Mouse (Mus musculus) stomach, postnatal 0 days (tissue): ENCODE results near the gene Prkce. TPM values are rescaled to one million over a fixed set of nuclear protein-coding genes. Genes with fewer than 3 reads are reported as not detected.

ENCODE experiments used
- ATAC-seq: fragments of 200-750 bp; cut with Nextera tagmentation; 2 replicates; pipeline ENCODE4 v1.8.0; 2017; ENCODE audit not compliant: low FRiP score, low TSS enrichment
- DNase-seq: peaks from one replicate; pipeline ENCODE4 v3.0.0-alpha.2; 2016; ENCODE audit warnings: low spot score
- H3K27ac ChIP-seq: fragments of 300-500 bp; sonication (generic); replicated peaks from 2 replicates; pipeline ENCODE4 v1.5.1; 2014; ENCODE audit warnings: mild to moderate bottlenecking, control low read depth
- H3K27me3 ChIP-seq: fragments of 300-500 bp; sonication (generic); 2 replicates; pipeline ENCODE4 v1.6.1; 2014; ENCODE audit warnings: low read length; ENCODE audit not compliant: control insufficient read depth, insufficient read depth
- H3K36me3 ChIP-seq: fragments of 300-500 bp; sonication (generic); 2 replicates; pipeline ENCODE4 v1.6.1; 2014; ENCODE audit warnings: low read length, mixed read lengths; ENCODE audit not compliant: control insufficient read depth, insufficient read depth
- H3K4me1 ChIP-seq: fragments of 300-500 bp; sonication (generic); replicated peaks from 2 replicates; pipeline ENCODE4 v1.6.1; 2014; ENCODE audit warnings: antibody characterized with exemption; ENCODE audit not compliant: control insufficient read depth, insufficient read depth
- H3K4me2 ChIP-seq: fragments of 300-500 bp; sonication (generic); replicated peaks from 2 replicates; pipeline ENCODE4 v1.6.1; 2014; ENCODE audit warnings: low read depth, mild to moderate bottlenecking, control low read depth, moderate library complexity
- H3K4me3 ChIP-seq: fragments of 300-500 bp; sonication (generic); 2 replicates; pipeline ENCODE4 v1.5.1; 2014; ENCODE audit warnings: low read depth, low read length, control low read depth
- H3K9ac ChIP-seq: fragments of 300-500 bp; sonication (generic); 2 replicates; pipeline ENCODE4 v1.6.1; 2014; ENCODE audit warnings: mild to moderate bottlenecking, low read length, control low read depth, mixed read lengths
- H3K9me3 ChIP-seq: fragments of 300-500 bp; sonication (generic); 2 replicates; pipeline ENCODE4 v1.6.1; 2016; ENCODE audit warnings: low read length; ENCODE audit not compliant: control insufficient read depth
- CTCF ChIP-seq: IDR thresholded peaks from 2 replicates; pipeline ENCODE4 v1.5.1; 2016; ENCODE audit warnings: antibody characterized with exemption, low read depth, mild to moderate bottlenecking, moderate library complexity
- EP300 ChIP-seq: optimal IDR thresholded peaks from 2 replicates; pipeline ENCODE3; 2016; ENCODE audit warnings: antibody characterized with exemption
- WGBS: fragments of 180-500 bp; shearing (Covaris S2); extraction: QIAGEN DNeasy Blood & Tissue Kit; methylation state at CpG from one replicate; pipeline ENCODE4 v1.1.7; 2014; 5-methylcytosine and 5-hydroxymethylcytosine counted together
- polyA plus RNA-seq: library from polyadenylated mRNA; unstranded; fragments of >200 nt; fragmentation: Nextera tagmentation; extraction: Ambion mirVana; gene quantifications from 2 replicates; pipeline ENCODE4 v1.2.1, GENCODE M21; 2015

Prkce gene
- polyA plus RNA-seq, 1 experiment from 2014 or later, result 3.4 TPM

DNA sequence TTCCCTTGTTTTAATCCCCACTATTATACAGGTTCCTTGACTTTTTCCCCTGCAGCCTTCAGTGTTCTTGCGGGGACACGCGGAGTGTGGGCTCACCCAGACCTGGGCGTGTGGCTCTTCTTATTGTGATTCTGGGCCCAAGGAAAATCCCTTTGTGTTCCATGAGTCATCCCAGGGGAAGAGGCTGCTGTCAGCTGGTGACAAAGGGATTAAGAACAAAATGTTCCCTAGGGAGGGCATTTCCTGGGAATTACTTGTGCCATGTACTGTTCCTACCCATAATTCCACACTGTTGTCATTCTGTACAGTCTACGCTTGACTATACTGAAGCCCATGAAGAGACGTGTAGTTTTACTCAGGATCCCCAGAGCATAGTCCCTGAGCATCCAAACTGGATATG is 10.6 kb upstream of the Prkce start:
- no peaks in the 10 kb centered on the region for H3K36me3 ChIP-seq
- no peak overlapping the region for H3K4me2 ChIP-seq
- H3K27me3 ChIP-seq, result no peaks in the 10 kb centered on the region
- no peaks in the 10 kb centered on the region for H3K4me1 ChIP-seq
- H3K9ac ChIP-seq, result no peak overlapping the region
- WGBS, result 76% methylated on average over 6 of the region's 6 CpGs
- no peak for DNase-seq
- TF ChIP-seq EP300, result no peak
- H3K4me3 ChIP-seq, result no peak overlapping the region
- no peak for ATAC-seq
- no peaks in the 10 kb centered on the region for H3K9me3 ChIP-seq
- no peak overlapping the region for H3K27ac ChIP-seq

DNA sequence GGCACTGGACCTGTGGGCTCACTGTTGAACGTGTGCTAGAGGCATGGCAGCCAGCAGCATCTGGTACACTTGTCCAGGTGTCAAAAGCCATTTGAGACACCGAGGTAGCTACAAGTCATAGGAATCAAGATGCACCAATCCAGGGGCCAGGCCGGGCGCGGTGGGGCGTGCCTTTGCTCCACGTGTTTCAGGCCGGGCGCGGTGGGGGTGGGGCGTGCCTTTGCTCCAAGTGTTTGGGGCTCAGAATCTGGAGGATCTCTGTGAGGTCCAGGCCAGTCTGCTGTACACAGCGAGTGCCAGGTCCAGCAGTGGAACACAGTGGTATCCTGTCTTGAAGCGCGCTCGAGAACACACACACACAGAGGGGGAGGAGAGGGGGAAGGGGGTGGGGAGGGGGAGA is 4.9 kb upstream of the Prkce start:
- H3K4me3 ChIP-seq, result no peak overlapping the region
- no peak overlapping the region for H3K4me2 ChIP-seq
- no peak overlapping the region for H3K9ac ChIP-seq
- H3K36me3 ChIP-seq, result no peaks in the 10 kb centered on the region
- WGBS, result 66% methylated on average over 15 of the region's 15 CpGs
- no peaks in the 10 kb centered on the region for H3K9me3 ChIP-seq
- no peaks in the 10 kb centered on the region for H3K27me3 ChIP-seq
- no peak for TF ChIP-seq EP300
- no peak for TF ChIP-seq CTCF
- DNase-seq, result peak; percentile 73
- no peaks in the 10 kb centered on the region for H3K4me1 ChIP-seq
- no peak overlapping the region for H3K27ac ChIP-seq
- no peak for ATAC-seq

DNA sequence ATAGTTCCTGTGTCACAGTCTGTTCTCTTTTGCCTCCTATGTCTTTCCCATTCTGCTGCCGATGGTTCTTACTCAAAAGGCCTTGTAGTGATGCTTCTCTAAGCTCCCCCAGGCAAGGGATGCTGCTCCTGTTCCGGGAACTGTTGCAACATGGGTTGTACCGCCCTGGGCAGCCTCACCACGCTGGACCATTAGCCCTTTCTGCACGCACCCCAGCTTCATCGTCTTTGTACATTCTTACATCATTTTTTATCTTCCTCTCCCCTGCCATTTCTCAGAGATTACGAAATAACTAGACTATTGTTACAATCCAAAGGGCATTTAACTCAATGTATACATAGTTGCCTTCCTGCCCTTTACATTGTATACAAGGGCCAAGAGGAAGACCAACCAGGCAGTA is 3.2 kb upstream of the Prkce start:
- no peak for ATAC-seq

DNA sequence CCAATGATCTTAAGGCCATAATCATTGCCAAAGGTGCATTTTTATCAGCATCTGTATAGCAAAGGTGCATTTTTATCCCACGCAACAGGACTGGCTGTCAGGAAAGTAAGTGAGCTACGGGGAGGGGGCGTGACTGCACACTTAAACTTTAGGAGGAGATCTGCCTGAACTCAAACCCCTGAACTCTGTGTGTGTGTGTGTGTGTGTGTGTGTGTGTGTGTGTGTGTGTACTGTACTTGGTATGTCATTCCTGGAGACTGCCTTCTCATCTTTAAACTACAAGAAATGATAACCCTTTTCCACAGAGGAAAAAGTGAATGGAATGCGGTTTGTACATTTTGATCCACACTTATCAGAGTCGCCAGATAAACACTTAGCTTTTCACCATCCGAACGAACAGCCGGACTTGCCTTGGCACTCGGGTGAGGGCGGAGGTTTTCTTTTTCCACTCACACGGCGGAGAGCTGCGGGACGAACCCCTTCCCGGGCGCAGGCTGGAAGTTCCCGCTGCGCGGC is 1.5 kb upstream of the Prkce start:
- Histone ChIP-seq H3K9ac (peak overlapping the region; percentile 91), H3K36me3 (no peaks in the 10 kb centered on the region), H3K27ac (peak overlapping the region; percentile 98), H3K27me3 (no peaks in the 10 kb centered on the region), H3K4me2 (peak overlapping the region; percentile 98), H3K9me3 (no peaks in the 10 kb centered on the region), H3K4me3 (peak overlapping the region; percentile 82), H3K4me1 (no peaks in the 10 kb centered on the region)
- no peak for ATAC-seq
- TF ChIP-seq EP300 (no peak), CTCF (no peak)
- 4% methylated on average over 17 of the region's 19 CpGs for WGBS
- DNase-seq, result no peak

More for the DNA sequence above, 3.2 kb upstream of the Prkce start:
- Histone ChIP-seq H3K9ac (no peak overlapping the region), H3K36me3 (no peaks in the 10 kb centered on the region), H3K27me3 (no peaks in the 10 kb centered on the region), H3K4me1 (no peaks in the 10 kb centered on the region), H3K9me3 (no peaks in the 10 kb centered on the region), H3K4me3 (no peak overlapping the region), H3K27ac (no peak overlapping the region), H3K4me2 (no peak overlapping the region)
- TF ChIP-seq EP300 (no peak), CTCF (no peak)
- 55% methylated on average over 7 of the region's 7 CpGs for WGBS
- DNase-seq, result no peak

DNA sequence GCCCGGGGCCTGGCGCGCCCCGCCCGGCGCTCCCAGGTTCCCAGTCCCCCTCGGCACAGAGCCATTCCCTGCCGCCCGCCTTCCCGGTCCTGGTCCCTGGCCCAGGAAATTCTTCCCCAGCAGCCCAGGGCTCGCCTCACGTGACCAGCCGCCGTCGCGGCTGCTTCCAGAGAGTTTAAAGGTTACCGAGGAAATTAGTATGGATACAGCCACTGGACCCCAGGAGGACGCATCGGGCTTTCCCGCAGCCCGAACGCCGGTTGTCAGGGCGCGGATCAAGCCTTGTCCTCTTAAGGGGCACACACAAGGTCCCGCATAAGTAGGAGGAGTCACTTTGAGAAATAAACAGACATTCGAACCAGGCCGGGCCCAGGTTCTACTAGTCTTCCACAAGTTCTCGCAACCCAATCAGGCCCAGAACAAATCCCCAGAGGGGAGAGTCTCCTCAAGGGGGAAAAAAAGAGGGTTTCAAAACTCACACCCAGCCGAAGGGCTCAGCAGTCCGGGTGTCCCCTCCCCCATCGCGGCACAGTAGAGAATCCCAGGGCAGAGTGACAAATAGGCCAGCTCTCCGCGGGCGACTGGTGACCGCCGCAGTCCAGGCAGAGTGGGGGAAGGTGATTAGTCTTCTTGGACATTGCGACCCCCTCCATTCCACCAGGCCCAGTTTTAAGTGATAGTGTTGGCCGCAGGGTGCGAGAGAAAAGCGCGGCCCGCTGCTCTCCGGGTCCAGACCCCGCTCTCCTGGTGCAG is 842 bp upstream of the Prkce start:
- no peaks in the 10 kb centered on the region for H3K27me3 ChIP-seq
- H3K4me2 ChIP-seq, result peak overlapping the region; percentile 98
- H3K27ac ChIP-seq, result peak overlapping the region; percentile 98
- ATAC-seq (peak; percentile 60), DNase-seq (peak; percentile 82)
- H3K4me3 ChIP-seq, result peak overlapping the region; percentile 82
- H3K9me3 ChIP-seq, result no peaks in the 10 kb centered on the region
- WGBS, result 0% methylated on average over 46 of the region's 46 CpGs
- no peaks in the 10 kb centered on the region for H3K36me3 ChIP-seq
- peak overlapping the region; percentile 91 for H3K9ac ChIP-seq
- TF ChIP-seq EP300 (no peak), CTCF (no peak)
- no peaks in the 10 kb centered on the region for H3K4me1 ChIP-seq

DNA sequence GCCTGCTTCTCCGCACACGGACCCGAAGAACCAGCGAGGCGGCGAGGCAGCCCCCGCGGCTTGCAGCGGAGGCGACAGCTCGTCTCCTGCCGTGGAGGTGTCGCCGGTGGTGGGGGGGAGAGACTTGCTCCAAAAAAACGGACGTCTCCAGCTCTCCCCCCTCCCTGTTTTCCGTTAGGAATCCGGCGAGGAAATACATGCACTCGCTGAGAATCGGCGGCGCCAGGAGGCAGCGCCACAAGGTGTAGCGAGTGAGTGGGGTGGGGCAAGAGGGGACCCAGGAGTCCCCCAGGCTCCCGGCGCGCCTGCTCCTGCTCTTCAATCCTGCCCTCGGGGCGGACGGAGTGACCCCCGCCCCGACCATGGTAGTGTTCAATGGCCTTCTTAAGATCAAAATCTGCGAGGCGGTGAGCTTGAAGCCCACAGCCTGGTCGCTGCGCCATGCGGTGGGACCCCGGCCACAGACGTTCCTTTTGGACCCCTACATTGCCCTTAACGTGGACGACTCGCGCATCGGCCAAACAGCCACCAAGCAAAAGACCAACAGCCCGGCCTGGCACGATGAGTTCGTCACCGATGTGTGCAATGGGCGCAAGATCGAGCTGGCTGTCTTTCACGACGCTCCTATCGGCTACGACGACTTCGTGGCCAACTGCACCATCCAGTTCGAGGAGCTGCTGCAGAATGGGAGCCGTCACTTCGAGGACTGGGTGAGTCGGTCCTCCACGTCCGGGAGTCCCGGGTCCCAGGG is 821 bp downstream of the Prkce start:
- H3K9me3 ChIP-seq, result no peaks in the 10 kb centered on the region
- H3K36me3 ChIP-seq, result no peaks in the 10 kb centered on the region
- WGBS, result 2% methylated on average over 64 of the region's 64 CpGs
- H3K4me3 ChIP-seq, result peak overlapping the region; percentile 82
- TF ChIP-seq EP300, result no peak
- TF ChIP-seq CTCF, result peak; percentile 29; the same call in 1 of the 2 replicates
- no peaks in the 10 kb centered on the region for H3K27me3 ChIP-seq
- H3K9ac ChIP-seq, result peak overlapping the region; percentile 91
- no peaks in the 10 kb centered on the region for H3K4me1 ChIP-seq
- no peak for ATAC-seq
- DNase-seq, result peak; percentile 52
- H3K27ac ChIP-seq, result peak overlapping the region; percentile 98
- H3K4me2 ChIP-seq, result peak overlapping the region; percentile 98
